9 mouse cellular contexts compared by ENCODE assay signal in the genomic region with DNA sequence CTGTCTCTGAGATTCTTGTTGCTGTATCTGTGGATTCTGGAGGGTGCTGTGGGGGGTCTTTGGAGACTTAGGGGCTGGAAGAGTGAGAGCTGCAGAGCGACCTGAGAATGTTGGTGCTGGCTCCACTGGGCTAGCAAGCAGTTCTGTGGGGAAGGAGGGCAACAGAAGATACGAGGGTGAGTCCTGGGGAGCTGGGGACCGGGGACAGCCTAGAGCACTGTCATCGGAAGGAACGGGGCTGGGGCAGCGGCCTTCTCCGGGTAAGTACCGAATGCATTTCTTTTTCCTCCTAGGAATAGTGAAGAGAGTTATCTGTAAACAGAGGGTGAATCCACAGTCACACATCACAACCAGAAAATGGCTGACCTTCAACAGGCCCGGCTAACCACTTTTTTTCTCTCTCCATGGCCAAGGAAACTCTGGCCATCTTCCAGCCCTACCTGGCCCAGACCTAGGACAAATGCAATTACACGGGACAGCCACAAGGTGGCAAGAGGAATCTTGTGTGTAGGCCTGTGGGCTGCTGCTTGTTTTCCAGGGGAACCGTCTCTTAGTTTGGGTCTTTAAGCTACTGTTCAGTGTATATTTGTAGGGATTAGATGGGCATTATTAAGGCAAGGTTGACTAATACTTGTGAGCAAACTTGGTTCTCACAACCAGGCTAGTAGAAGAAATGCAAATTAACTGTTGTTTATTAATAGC. TPM values are rescaled to one million over a fixed set of nuclear protein-coding genes. Genes with fewer than 3 reads are reported as not detected.
A peak's percentile ranks its signal among the peaks of the same experiment; 100 is the strongest.
DNase-seq lines count a peak whose midpoint lies in the region; ATAC-seq and TF ChIP-seq lines count a peak whose summit lies in the region.
"Had no signal": no experiment of that assay in that cellular context is flagged by ENCODE, and none has a peak within 500 bp of the region (broad histone marks: within the 10 kb centered on the region; RNA-seq: fewer than 3 reads in every experiment).

No protein-coding gene starts in this region.

- no peak for TF ChIP-seq POLR2A in kidney, adult 2 months (IDR thresholded peaks at IDR 0.05; ENCODE audit: low read depth, low read length)
- no peak for TF ChIP-seq POLR2A in thymus, adult 2 months (IDR thresholded peaks at IDR 0.05; ENCODE audit: control insufficient read depth, extremely low read depth, insufficient read depth, low read length, poor library complexity)

- no peak overlapping the region for H3K4me2 ChIP-seq in limb, embryonic 13.5 days (replicated peaks)
- H3K4me2 ChIP-seq: embryonic facial prominence, embryonic 12.5 days had no signal

- TF ChIP-seq CTCF in gastrocnemius, adult 2 months (IDR thresholded peaks at IDR 0.05) = peak; percentile 92
- peak; percentile 94 for TF ChIP-seq CTCF in kidney, adult 2 months (conservative IDR thresholded peaks at IDR 0.05; ENCODE audit: insufficient read depth, insufficient read length, low read depth, low read length)
- TF ChIP-seq CTCF in thymus, adult 2 months (IDR thresholded peaks at IDR 0.05; ENCODE audit: borderline replicate concordance, control insufficient read depth, extremely low read depth, insufficient read depth, low read length, poor library complexity) = peak; percentile 55; the same call in 1 of the 2 replicates

- H3K27ac ChIP-seq in gastrocnemius, adult 2 months = peak overlapping the region; percentile 4
- H3K27ac ChIP-seq in kidney, adult 2 months (ENCODE audit: insufficient read depth, low read depth, low read length) = no peak overlapping the region
- no peak overlapping the region for H3K27ac ChIP-seq in limb, embryonic 13.5 days
- peak overlapping the region; percentile 53 for H3K27ac ChIP-seq in thymus, adult 2 months (ENCODE audit: control insufficient read depth, insufficient read depth, low read length)
- H3K27ac ChIP-seq: embryonic facial prominence, embryonic 12.5 days had no signal

- H3K9me3 ChIP-seq in limb, embryonic 13.5 days = no peaks in the 10 kb centered on the region
- H3K9me3 ChIP-seq: embryonic facial prominence, embryonic 12.5 days had no signal

- no peak overlapping the region for H3K4me3 ChIP-seq in gastrocnemius, adult 2 months
- H3K4me3 ChIP-seq in kidney, adult 2 months (ENCODE audit: insufficient read depth, low read depth, low read length) = no peak overlapping the region
- H3K4me3 ChIP-seq in limb, embryonic 13.5 days = no peak overlapping the region
- H3K4me3 ChIP-seq in thymus, adult 2 months (ENCODE audit: control insufficient read depth, insufficient read depth, low read length) = no peak overlapping the region
- H3K4me3 ChIP-seq: embryonic facial prominence, embryonic 12.5 days had no signal

- peak; percentile 74 for ATAC-seq in limb, embryonic 13.5 days (ENCODE audit: low FRiP score, low read depth)

- H3K9ac ChIP-seq in limb, embryonic 13.5 days = no peak overlapping the region
- H3K9ac ChIP-seq: embryonic facial prominence, embryonic 12.5 days had no signal

- DNase-seq in urinary bladder, postnatal 14 days (ENCODE audit: low spot score) = peak; percentile 68
- DNase-seq in urinary bladder, postnatal 10 days (ENCODE audit: low spot score) = no peak
- DNase-seq in cerebellum, postnatal 10 days = peak; percentile 87 to 91
- peak; percentile 78 for DNase-seq in gastrocnemius, adult 2 months
- peak; percentile 91 for DNase-seq in kidney, adult 2 months
- DNase-seq in naive thymus-derived CD4-positive, alpha-beta T cell, adult 2 months (ENCODE audit: low read depth) = peak; percentile 77
- peak; percentile 53 for DNase-seq in thymus, adult 2 months

- intact Hi-C loops in gastrocnemius, adult 2 months (cut with DNase I) = loop anchor here (1.0 to 2.0 kb wide), 2 partner anchors 43 to 89 kb away; no protein-coding TSS in a partner anchor

- H3K27me3 ChIP-seq in kidney, adult 2 months (replicated peaks; ENCODE audit: control insufficient read depth, insufficient read depth, low read length) = no peaks in the 10 kb centered on the region
- H3K27me3 ChIP-seq in limb, embryonic 13.5 days = no peaks in the 10 kb centered on the region
- H3K27me3 ChIP-seq in thymus, adult 2 months (ENCODE audit: control insufficient read depth, insufficient read depth, low read length) = no peaks in the 10 kb centered on the region
- H3K27me3 ChIP-seq: embryonic facial prominence, embryonic 12.5 days had no signal

- WGBS in kidney, adult 2 months = 64% methylated on average over 11 of the region's 11 CpGs
- WGBS in limb, embryonic 13.5 days = 70% methylated on average over 11 of the region's 11 CpGs
- WGBS in thymus, adult 2 months = 80% methylated on average over 11 of the region's 11 CpGs

- H3K36me3 ChIP-seq in kidney, adult 2 months (ENCODE audit: control insufficient read depth, insufficient read depth, low read length) = no peaks in the 10 kb centered on the region
- H3K36me3 ChIP-seq in limb, embryonic 13.5 days = peaks cover 24% of the 10 kb centered on the region
- H3K36me3 ChIP-seq in thymus, adult 2 months (ENCODE audit: control insufficient read depth, insufficient read depth, low read length) = peaks cover 83% of the 10 kb centered on the region

- H3K4me1 ChIP-seq in kidney, adult 2 months (ENCODE audit: control insufficient read depth, insufficient read depth, low read length) = peaks cover 10% of the 10 kb centered on the region
- no peaks in the 10 kb centered on the region for H3K4me1 ChIP-seq in limb, embryonic 13.5 days
- peaks cover 16% of the 10 kb centered on the region for H3K4me1 ChIP-seq in thymus, adult 2 months (replicated peaks; ENCODE audit: control insufficient read depth, insufficient read depth, low read length)

RNA-seq across cellular contexts. Expression of gene Skp1a, which starts 22.0 kb away (rescaled TPM):
- total RNA-seq in gastrocnemius, adult 2 months (2021) = 100 to 1,000 TPM; 269 to 292 TPM
- polyA plus RNA-seq in kidney, adult 2 months (2012; rRNA removed) = 34.4 and 68.9 TPM in 2 replicates
- 926 and 931 TPM in 2 replicates for polyA plus RNA-seq in limb, embryonic 13.5 days (2015; fragmentation: Nextera tagmentation; extraction: Ambion mirVana)
- 35.1 and 35.9 TPM in 2 replicates for polyA plus RNA-seq in thymus, adult 2 months (2012; rRNA removed)

RNA-seq across cellular contexts. Expression of gene Tcf7, which starts 29.0 kb away (rescaled TPM):
- total RNA-seq in gastrocnemius, adult 2 months (2021) = under 1 TPM; 0.31 to 0.59 TPM
- 2.1 and 13.2 TPM in 2 replicates for polyA plus RNA-seq in kidney, adult 2 months (2012; rRNA removed)
- 8.0 and 8.5 TPM in 2 replicates for polyA plus RNA-seq in limb, embryonic 13.5 days (2015; fragmentation: Nextera tagmentation; extraction: Ambion mirVana)
- polyA plus RNA-seq in thymus, adult 2 months (2012; rRNA removed) = 2,910 and 3,273 TPM in 2 replicates

RNA-seq across cellular contexts. Expression of gene Olfr1371, which starts 40.0 kb away (rescaled TPM):
- not detected for total RNA-seq in gastrocnemius, adult 2 months (2021)
- not detected in 2 replicates for polyA plus RNA-seq in kidney, adult 2 months (2012; rRNA removed)
- polyA plus RNA-seq in limb, embryonic 13.5 days (2015; fragmentation: Nextera tagmentation; extraction: Ambion mirVana) = not detected in 2 replicates
- 0.15 TPM in 1 of 2 replicates, not detected in the other for polyA plus RNA-seq in thymus, adult 2 months (2012; rRNA removed)
- polyA plus RNA-seq: embryonic facial prominence, embryonic 12.5 days had no signal

Comparison
In these comparisons a context has a peak if more than half of its experiments do, and no peak if none do; other contexts are left out.
1. H3K27ac ChIP-seq: peak in gastrocnemius, adult 2 months (single experiment) and thymus, adult 2 months (single experiment); none in kidney, adult 2 months (single experiment) and limb, embryonic 13.5 days (single experiment).
2. RNA of gene Skp1a, which starts 22.0 kb away (polyA plus RNA-seq): 926 to 931 TPM in limb, embryonic 13.5 days; 34.4 to 68.9 TPM in kidney, adult 2 months and 35.1 to 35.9 TPM in thymus, adult 2 months; every median in the first group is over 10 times any median in the second.
3. RNA of gene Tcf7, which starts 29.0 kb away (polyA plus RNA-seq): 2,910 to 3,273 TPM in thymus, adult 2 months; 2.1 to 13.2 TPM in kidney, adult 2 months and 8.0 to 8.5 TPM in limb, embryonic 13.5 days; every median in the first group is over 100 times any median in the second.
4. Peak in every context shown above with its lines, with median percentiles within 50 percentile points of each other: CTCF ChIP-seq.